Mouse (Mus musculus): ENCODE data around the gene Enpp4. TPM values are rescaled to one million over a fixed set of nuclear protein-coding genes. Genes with fewer than 3 reads are reported as not detected.

Enpp4 gene
- total RNA-seq (2014; rRNA removed) (6.1 and 6.7 TPM in 2 replicates), polyA plus RNA-seq (2015; fragmentation: Nextera tagmentation; extraction: Ambion mirVana) (6.2 and 6.3 TPM in 2 replicates)

GRCm38 (mm10) chr17:44105287-44106138, at the start of gene Enpp4:
Enpp4 (minus strand) TSS chr17:44105809.
- DNase-seq (ENCODE audit: low spot score) (peak; percentile 84), ATAC-seq (ENCODE audit: low FRiP score) (peak; percentile 99)
- Histone ChIP-seq H3K4me3 (ENCODE audit: low read depth, low read length) (peak within 1 kb of the TSS; percentile 77), H3K4me1 (ENCODE audit: insufficient read depth, low read length) (peaks cover 8% of the 10 kb centered on the region), H3K36me3 (ENCODE audit: insufficient read depth, low read length) (no peaks in the 10 kb centered on the region), H3K9ac (replicated peaks; ENCODE audit: low read length, poor library complexity, severe bottlenecking) (peak within 1 kb of the TSS; percentile 70), H3K4me2 (ENCODE audit: low read depth, low read length, poor library complexity, severe bottlenecking) (peak within 1 kb of the TSS; percentile 89), H3K9me3 (ENCODE audit: low read length) (no peaks in the 10 kb centered on the region), H3K27ac (ENCODE audit: low read depth, low read length) (no peak within 1 kb of the TSS), H3K27me3 (ENCODE audit: insufficient read depth, low read length) (no peaks in the 10 kb centered on the region)
- TF ChIP-seq CTCF (IDR thresholded peaks at IDR 0.05) = no peak
- WGBS = under 1% methylated on average over 59 of the region's 76 CpGs

GRCm38 (mm10) chr17:44155204-44155603, 49.6 kb upstream of the Enpp4 start:
- WGBS = 74% methylated on average over 2 of the region's 2 CpGs
- DNase-seq (ENCODE audit: low spot score) (no peak), ATAC-seq (ENCODE audit: low FRiP score) (no peak)
- no peak overlapping the region for H3K4me3 ChIP-seq (ENCODE audit: low read depth, low read length)
- H3K9me3 ChIP-seq (ENCODE audit: low read length) = no peaks in the 10 kb centered on the region
- no peaks in the 10 kb centered on the region for H3K4me1 ChIP-seq (ENCODE audit: insufficient read depth, low read length)
- H3K27ac ChIP-seq (ENCODE audit: low read depth, low read length) = no peak overlapping the region
- no peak for TF ChIP-seq CTCF (IDR thresholded peaks at IDR 0.05)
- H3K9ac ChIP-seq (replicated peaks; ENCODE audit: low read length, poor library complexity, severe bottlenecking) = no peak overlapping the region
- H3K4me2 ChIP-seq (ENCODE audit: low read depth, low read length, poor library complexity, severe bottlenecking) = no peak overlapping the region
- no peaks in the 10 kb centered on the region for H3K27me3 ChIP-seq (ENCODE audit: insufficient read depth, low read length)
- no peaks in the 10 kb centered on the region for H3K36me3 ChIP-seq (ENCODE audit: insufficient read depth, low read length)

GRCm38 (mm10) chr17:44153871-44154270, 48.3 kb upstream of the Enpp4 start:
- Histone ChIP-seq H3K4me2 (ENCODE audit: low read depth, low read length, poor library complexity, severe bottlenecking) (no peak overlapping the region), H3K27me3 (ENCODE audit: insufficient read depth, low read length) (no peaks in the 10 kb centered on the region), H3K4me1 (ENCODE audit: insufficient read depth, low read length) (no peaks in the 10 kb centered on the region), H3K36me3 (ENCODE audit: insufficient read depth, low read length) (no peaks in the 10 kb centered on the region), H3K27ac (ENCODE audit: low read depth, low read length) (no peak overlapping the region), H3K4me3 (ENCODE audit: low read depth, low read length) (no peak overlapping the region), H3K9me3 (ENCODE audit: low read length) (no peaks in the 10 kb centered on the region), H3K9ac (replicated peaks; ENCODE audit: low read length, poor library complexity, severe bottlenecking) (no peak overlapping the region)
- DNase-seq (ENCODE audit: low spot score) (no peak), ATAC-seq (ENCODE audit: low FRiP score) (no peak)
- no peak for TF ChIP-seq CTCF (IDR thresholded peaks at IDR 0.05)
- 48% methylated on average over 5 of the region's 5 CpGs for WGBS

- H3K4me3 ChIP-seq (ENCODE audit: low read depth, low read length) = no peak overlapping the region
- no peaks in the 10 kb centered on the region for H3K4me1 ChIP-seq (ENCODE audit: insufficient read depth, low read length)
- no peaks in the 10 kb centered on the region for H3K9me3 ChIP-seq (ENCODE audit: low read length)
- no peak overlapping the region for H3K9ac ChIP-seq (replicated peaks; ENCODE audit: low read length, poor library complexity, severe bottlenecking)
- no peaks in the 10 kb centered on the region for H3K27me3 ChIP-seq (ENCODE audit: insufficient read depth, low read length)
- 84% methylated on average over 8 of the region's 8 CpGs for WGBS
- H3K36me3 ChIP-seq (ENCODE audit: insufficient read depth, low read length) = no peaks in the 10 kb centered on the region
- TF ChIP-seq CTCF (IDR thresholded peaks at IDR 0.05) = no peak
- DNase-seq (ENCODE audit: low spot score) (no peak), ATAC-seq (ENCODE audit: low FRiP score) (no peak)
- H3K4me2 ChIP-seq (ENCODE audit: low read depth, low read length, poor library complexity, severe bottlenecking) = no peak overlapping the region
- no peak overlapping the region for H3K27ac ChIP-seq (ENCODE audit: low read depth, low read length)
These were observed 46.3 kb upstream of the Enpp4 start for GRCm38 (mm10) chr17:44151889-44152288.

GRCm38 (mm10) chr17:44151130-44151529, 45.5 kb upstream of the Enpp4 start:
- DNase-seq (ENCODE audit: low spot score) = no peak
- Histone ChIP-seq H3K4me1 (ENCODE audit: insufficient read depth, low read length) (no peaks in the 10 kb centered on the region), H3K4me2 (ENCODE audit: low read depth, low read length, poor library complexity, severe bottlenecking) (no peak overlapping the region), H3K9ac (replicated peaks; ENCODE audit: low read length, poor library complexity, severe bottlenecking) (no peak overlapping the region), H3K27ac (ENCODE audit: low read depth, low read length) (no peak overlapping the region), H3K9me3 (ENCODE audit: low read length) (no peaks in the 10 kb centered on the region), H3K36me3 (ENCODE audit: insufficient read depth, low read length) (no peaks in the 10 kb centered on the region), H3K4me3 (ENCODE audit: low read depth, low read length) (no peak overlapping the region), H3K27me3 (ENCODE audit: insufficient read depth, low read length) (no peaks in the 10 kb centered on the region)
- TF ChIP-seq CTCF (IDR thresholded peaks at IDR 0.05) = peak; percentile 61
- 70% methylated on average over 3 of the region's 3 CpGs for WGBS
- no peak for ATAC-seq (ENCODE audit: low FRiP score)

GRCm38 (mm10) chr17:44148109-44148846, 42.7 kb upstream of the Enpp4 start:
- Histone ChIP-seq H3K4me1 (ENCODE audit: insufficient read depth, low read length) (no peaks in the 10 kb centered on the region), H3K4me2 (ENCODE audit: low read depth, low read length, poor library complexity, severe bottlenecking) (no peak overlapping the region), H3K27me3 (ENCODE audit: insufficient read depth, low read length) (no peaks in the 10 kb centered on the region), H3K27ac (ENCODE audit: low read depth, low read length) (no peak overlapping the region), H3K36me3 (ENCODE audit: insufficient read depth, low read length) (no peaks in the 10 kb centered on the region), H3K4me3 (ENCODE audit: low read depth, low read length) (no peak overlapping the region), H3K9ac (replicated peaks; ENCODE audit: low read length, poor library complexity, severe bottlenecking) (no peak overlapping the region), H3K9me3 (ENCODE audit: low read length) (no peaks in the 10 kb centered on the region)
- ATAC-seq (ENCODE audit: low FRiP score) = no peak
- no peak for TF ChIP-seq CTCF (IDR thresholded peaks at IDR 0.05)
- DNase-seq (ENCODE audit: low spot score) = no peak
- 94% methylated on average over 5 of the region's 5 CpGs for WGBS

All from midbrain, postnatal 0 days (tissue).